Mouse (Mus musculus): Measurements from ENCODE around the gene Dnmt3a.

GRCm38 (mm10) chr12:3789626-3790185 is 16.1 kb upstream of the Dnmt3a start:
- TF ChIP-seq CTCF (IDR thresholded peaks at IDR 0.05; ENCODE audit: control insufficient read depth, insufficient read depth, low read length) (no peak), POLR2A (IDR thresholded peaks at IDR 0.05; ENCODE audit: borderline replicate concordance, control insufficient read depth, low read depth, low read length) (no peak)
